Mouse (Mus musculus) heart, postnatal 14 days (tissue): ENCODE results near the gene Ngly1. TPM values are rescaled to one million over a fixed set of nuclear protein-coding genes. Genes with fewer than 3 reads are reported as not detected.

Experiments
- DNase-seq, 2 experiments: peaks; one replicate each; pipeline ENCODE4 v3.0.0; 2021 to 2022
- intact Hi-C: fragments of 180-260 bp; cut with DNase I; formaldehyde crosslinking; loops from one replicate; pipeline ENCODE4 v1.15.1; 2025
- total RNA-seq, 2 experiments: library from RNA; stranded (reverse); gene quantifications; 2 replicates each; pipeline ENCODE4 v1.2.3; 2021

Gene Ngly1
- total RNA-seq, 2 experiments from 2014 or later, result 36.7 to 37.6 TPM

- intact Hi-C loops, result loop anchor here (5.0 to 10.0 kb wide), 2 partner anchors 47 to 75 kb away; partner anchors contain the start of genes Ngly1, Oxsm and Top2b
These were observed 70.7 kb downstream of the Ngly1 start for GRCm38 (mm10) chr14:16319818-16320217.

DNA sequence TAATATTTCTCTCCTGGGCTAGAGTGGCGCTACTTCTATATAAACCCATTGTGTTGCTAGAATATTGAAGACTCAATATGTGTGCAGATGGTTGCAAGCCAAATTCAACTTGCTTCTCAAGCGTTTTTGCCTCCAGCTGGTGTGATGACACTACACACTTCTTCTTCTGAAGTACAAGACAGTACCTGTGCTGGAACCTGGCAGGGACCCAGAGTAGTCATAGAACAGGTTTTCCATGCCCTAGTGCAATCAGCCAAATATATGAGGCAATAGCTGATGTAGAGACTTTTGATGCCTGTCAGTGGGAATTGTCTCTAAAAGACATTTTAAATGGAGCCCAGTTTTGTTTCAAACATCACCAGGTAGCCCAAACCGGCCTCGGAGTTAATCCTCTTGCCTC is 75.3 kb downstream of the Ngly1 start:
- DNase-seq, result no peak
- intact Hi-C loops, result no loop called here

More at GRCm38 (mm10) chr14:16319818-16320217, 70.7 kb downstream of the Ngly1 start:
- DNase-seq, result no peak

GRCm38 (mm10) chr14:16325208-16325607 is 76.1 kb downstream of the Ngly1 start:
- intact Hi-C loops, result loop anchor here (5.0 kb wide), 1 partner anchor 37 kb away; no protein-coding TSS in a partner anchor
- DNase-seq, result no peak

DNA sequence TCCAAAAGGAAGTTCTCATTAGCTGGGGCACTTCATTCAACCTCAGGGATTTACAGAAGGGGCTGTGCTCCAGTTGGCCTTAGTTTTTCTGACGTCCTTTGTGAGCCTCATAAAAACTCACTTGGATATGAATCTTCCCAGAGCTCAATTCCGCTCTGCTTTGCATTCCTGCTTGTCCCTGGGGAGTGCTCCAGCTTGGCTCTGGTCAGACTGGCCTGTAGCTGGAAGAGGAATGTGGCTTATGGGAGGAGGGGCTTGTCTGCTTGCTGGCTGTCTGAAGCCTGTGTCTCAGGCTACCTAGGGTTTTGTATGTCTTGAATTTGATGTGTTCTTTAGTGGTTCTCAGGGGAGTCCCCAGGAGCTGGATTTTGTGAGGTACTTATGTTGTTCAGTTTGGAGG is 79.5 kb downstream of the Ngly1 start:
- peak; percentile 46 to 58 for DNase-seq
- intact Hi-C loops, result loop anchor here (5.0 kb wide), 1 partner anchor 34 kb away; no protein-coding TSS in a partner anchor

DNA sequence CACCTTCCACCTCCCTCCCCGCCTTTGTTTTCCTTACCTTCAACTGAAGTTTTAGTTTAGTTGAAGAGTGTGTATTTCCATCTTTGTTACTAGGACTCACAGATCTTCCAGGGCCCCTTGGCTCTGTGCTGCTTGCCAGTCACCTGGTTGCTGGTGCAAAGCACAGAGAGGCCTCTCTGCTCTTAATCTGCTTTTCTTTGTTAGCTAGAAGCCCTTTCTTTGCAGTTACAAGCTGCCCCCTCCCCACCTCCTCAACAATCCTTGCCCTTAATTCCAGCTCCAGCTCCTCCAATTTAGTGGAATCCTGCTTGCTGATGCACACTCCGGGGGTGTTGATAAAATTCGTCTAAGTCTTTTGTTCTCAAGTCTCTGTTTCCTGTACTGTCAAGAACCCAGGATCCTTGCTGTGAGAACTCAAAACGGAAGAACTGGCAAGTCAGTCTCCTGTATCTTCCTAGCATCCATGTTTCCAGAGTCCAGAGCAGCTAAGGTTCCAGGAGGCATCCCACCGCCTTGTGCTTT is 79.9 kb downstream of the Ngly1 start:
- no peak for DNase-seq
- intact Hi-C loops, result loop anchor here (5.0 kb wide), 1 partner anchor 33 kb away; no protein-coding TSS in a partner anchor

GRCm38 (mm10) chr14:16329756-16330155 is 80.7 kb downstream of the Ngly1 start:
- intact Hi-C loops, result loop anchor here (5.0 kb wide), 1 partner anchor 33 kb away; no protein-coding TSS in a partner anchor

DNA sequence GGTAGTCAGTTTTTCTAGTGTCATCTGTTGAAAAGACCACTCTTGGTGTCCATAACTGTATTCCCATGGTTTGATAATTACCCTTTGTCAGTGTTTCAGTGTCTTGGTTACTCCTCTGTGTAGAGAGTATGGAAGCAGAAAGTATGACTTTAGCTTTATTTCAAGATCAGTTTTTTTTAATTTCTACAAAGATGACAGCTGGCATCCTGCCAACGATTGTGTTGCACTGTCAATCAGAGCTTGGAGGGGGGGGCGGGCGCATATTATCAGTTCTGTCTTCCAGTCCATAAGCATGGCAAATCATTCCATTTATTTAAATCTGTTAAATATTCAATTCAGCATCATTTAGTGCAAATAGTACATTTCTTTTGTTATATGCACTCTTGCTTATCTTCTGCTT is 85.2 kb downstream of the Ngly1 start:
- no peak for DNase-seq
- intact Hi-C loops, result no loop called here

More at GRCm38 (mm10) chr14:16329756-16330155, 80.7 kb downstream of the Ngly1 start:
- DNase-seq, result no peak

GRCm38 (mm10) chr14:16335835-16336417 is 86.8 kb downstream of the Ngly1 start:
- no peak for DNase-seq
- intact Hi-C loops, result no loop called here

DNA sequence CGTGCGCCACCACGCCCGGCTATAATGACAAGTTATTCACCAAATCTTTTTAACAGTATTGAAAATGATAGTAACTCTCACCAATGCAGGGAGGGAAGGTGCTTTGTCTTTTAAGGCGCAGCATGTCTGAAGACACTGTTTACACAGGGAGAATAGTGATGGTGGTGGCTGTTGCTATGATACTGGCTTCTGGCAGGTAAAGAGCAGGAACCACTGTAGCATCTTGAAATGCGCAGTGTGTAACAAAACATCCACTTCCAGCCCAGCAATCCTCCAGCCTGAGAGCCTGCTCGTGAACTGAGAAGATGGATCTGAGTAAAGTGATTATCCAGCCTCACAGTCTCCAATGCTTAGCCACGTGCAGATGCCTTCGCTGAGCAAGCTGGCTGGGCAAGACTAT is 98.4 kb downstream of the Ngly1 start:
- intact Hi-C loops, result no loop called here
- DNase-seq, result no peak

DNA sequence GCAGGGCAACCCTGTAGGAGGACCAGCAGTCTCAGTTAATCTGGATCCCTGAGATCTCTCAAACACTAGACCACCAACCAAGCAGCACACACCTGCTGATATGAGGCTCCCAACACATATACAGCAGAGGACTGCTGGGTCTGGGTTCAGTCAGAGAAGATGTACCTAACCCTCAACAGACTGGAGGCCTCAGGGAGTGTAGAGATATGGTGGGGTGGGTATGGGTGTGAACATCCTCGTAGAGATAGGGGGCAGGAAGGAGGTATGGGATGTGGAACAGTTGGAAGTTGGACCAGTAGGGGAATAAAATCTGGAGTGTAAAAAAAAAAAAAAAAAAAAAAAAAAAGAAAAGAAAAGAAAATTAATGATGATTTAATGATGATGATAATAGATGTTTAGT is 110.6 kb downstream of the Ngly1 start:
- DNase-seq, result no peak
- intact Hi-C loops, result loop anchor here (5.0 to 10.0 kb wide), 2 partner anchors 32 to 1005 kb away; no protein-coding TSS in a partner anchor

Other genes with a start within 250 kb of the Ngly1 start
- 10 to 100 TPM; 18.7 to 18.8 TPM for gene Oxsm, start 528 bp downstream of the Ngly1 start, total RNA-seq
- 10 to 100 TPM; 75.5 to 80.6 TPM for gene Top2b, start 115.9 kb downstream of the Ngly1 start, total RNA-seq